Mouse (Mus musculus): ENCODE results near the gene Ptprt. TPM values are rescaled to one million over a fixed set of nuclear protein-coding genes. Genes with fewer than 3 reads are reported as not detected.
"Not testable (repeated sequence)": the region's sequence is repeated elsewhere in the genome, so short reads cannot be mapped to it uniquely, and the experiment has no call there.

The Ptprt gene
- total RNA-seq, 4 experiments from 2014 or later: 50.9 to 64.2 (median 56.6) TPM

DNA sequence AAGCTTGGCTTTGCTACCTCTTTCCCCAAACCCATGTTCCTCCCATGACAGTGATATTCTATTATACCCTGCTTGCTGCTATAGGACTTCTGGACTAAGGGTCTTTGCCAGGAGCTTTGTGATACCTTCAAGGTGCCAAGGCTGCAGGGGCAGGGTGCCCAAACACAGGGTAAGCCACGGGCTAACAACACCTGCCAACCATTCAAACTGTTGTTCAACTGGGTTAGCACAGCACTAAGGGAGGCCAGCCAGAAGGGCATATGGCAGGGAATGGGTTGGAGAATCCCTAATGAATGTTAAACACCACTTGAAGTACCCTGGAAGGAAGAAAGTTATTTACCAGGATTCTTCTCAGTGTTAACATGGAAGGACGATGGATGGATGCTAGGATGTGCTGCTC is 1108.9 kb downstream of the Ptprt start:
- DNase-seq (ENCODE audit: low spot score in 2 of 2): no peak

DNA sequence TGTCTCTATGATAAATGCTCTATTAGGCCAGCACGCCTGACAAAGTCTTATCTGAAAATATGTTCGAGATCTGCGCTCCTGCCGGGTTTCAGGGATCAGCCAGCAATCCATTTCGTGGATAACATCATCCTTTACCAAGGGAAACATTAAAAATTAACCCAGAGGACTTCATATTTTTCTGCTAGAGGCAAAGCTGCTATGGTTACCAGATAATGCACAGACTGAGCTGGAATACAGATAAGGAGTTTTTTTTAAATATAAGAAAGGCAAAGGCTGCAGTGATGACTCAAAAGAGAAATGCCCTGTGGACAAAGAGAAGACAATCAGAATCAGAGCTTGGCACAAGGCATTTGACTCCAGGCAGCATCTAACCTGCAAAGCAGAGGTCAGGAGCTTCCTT is 1111.4 kb downstream of the Ptprt start:
- no peak for DNase-seq (ENCODE audit: low spot score in 2 of 2)

DNA sequence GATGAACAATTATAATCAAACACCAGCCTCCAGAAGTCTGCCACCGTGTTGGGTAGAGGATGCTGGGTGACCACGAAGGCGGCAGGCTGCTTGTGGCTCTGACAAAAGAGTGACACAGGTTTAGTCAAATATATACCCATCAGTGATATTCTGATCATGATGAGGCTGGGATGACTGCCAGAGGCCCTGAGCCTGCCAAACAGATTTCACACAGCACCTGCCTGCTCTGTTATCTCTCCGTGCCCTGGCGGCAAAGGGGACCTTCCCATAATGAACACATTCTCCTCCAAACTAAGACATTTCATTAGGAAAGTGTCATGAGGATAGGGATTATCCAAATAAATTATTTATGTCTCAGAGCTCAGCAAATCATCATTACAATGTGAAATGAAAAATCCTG is 1113.6 kb downstream of the Ptprt start:
- DNase-seq (ENCODE audit: low spot score in 2 of 2): no peak

DNA sequence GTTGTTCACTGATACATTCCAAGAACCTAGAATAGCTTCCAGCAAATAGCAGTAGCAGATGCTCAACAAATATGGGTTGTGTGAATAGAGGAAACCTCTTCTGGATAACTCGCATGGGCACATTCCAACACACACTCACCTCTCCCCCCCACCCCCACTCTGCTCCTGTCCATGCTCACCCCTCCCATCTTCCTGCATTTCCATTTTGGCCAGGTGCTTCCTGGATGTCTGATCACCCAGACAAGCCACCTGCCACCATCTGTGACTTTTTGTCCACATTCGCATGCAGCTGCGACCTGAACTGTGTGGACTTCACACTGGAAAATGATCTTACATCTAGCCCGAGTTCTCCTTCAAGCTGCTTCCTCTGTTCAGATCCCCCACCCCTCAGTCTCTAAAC is 1115.5 kb downstream of the Ptprt start:
- DNase-seq (ENCODE audit: low spot score in 2 of 2): no peak

DNA sequence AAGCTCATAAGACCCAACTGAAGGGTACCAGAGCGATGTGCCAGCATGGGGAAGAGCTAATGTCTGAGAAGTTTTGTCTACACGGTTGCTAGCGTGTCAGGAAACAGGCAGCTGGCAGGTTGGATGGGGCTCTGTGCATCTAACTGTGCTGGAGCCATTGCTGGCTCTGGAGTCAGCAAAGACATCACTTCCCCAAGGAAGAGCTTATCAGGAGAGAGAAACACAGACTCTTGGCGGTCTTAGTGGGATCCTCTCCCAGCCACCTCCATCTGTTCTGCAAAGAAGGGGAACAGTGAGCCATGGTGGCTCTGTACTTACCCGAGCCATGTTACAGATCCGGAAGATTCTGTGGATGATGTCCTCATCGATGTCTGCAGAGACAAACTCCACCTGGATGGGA is 1126.8 kb downstream of the Ptprt start:
- DNase-seq (ENCODE audit: low spot score in 2 of 2): no peak

DNA sequence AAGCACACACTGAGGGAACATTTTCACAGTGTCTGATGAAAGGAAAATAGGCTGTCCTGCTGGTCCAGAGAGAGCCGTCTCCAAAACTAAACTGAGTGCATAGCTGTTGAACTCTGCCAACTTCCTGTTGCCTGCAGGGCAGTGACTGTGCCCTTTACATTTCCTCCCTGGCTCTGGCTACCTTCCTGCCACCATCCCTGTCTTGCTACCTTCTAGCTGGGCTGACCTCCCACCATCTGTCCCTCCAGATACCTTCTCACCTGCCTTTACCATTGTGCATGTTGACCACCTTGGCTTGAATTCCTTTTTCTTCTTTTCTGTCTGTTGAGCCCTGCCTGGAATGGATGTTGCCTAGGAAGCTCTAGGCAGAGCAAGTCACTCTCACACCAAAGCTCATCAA is 1133.8 kb downstream of the Ptprt start:
- no peak for DNase-seq (ENCODE audit: low spot score in 2 of 2)

DNA sequence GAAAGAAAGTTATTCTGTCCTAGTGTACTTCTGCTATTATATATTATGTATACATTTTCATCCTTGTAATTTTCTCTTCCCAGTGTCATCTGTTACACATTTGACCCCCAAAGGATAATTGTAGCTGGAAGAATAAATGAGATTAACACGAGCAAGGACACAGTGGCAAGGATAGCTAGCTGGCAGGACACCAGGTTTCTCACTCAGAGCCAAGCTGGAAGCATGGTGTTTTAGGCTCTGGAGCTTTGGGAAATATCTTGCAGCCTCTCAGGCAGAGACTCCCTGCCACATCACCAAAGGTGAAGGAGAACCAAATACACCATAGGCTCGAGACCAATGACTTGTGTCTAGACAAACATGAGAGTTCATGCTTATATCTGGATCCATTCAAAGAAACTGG is 1141.3 kb downstream of the Ptprt start:
- DNase-seq (ENCODE audit: low spot score in 2 of 2): no peak

DNA sequence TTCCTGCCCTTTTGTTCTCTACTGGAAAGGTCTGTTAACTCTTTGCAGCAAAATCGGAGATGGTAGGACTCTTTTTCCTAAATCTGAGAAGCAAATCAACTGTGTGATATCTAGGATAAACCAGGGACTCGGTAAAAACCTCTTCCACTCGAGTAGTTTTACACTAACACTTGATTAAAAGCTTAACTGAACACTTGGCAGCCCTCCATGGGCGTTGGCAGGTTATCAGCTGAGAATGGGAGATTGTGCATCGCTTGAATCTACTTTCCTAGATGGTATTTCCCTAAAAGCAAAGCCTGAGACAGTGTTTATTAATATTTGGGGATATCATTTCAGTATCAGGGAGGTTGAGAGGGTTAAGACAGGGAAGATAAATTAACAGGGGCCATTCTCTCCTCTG is 1144.0 kb downstream of the Ptprt start:
- peak; percentile 34 to 81 for DNase-seq (ENCODE audit: low spot score in 2 of 2)

DNA sequence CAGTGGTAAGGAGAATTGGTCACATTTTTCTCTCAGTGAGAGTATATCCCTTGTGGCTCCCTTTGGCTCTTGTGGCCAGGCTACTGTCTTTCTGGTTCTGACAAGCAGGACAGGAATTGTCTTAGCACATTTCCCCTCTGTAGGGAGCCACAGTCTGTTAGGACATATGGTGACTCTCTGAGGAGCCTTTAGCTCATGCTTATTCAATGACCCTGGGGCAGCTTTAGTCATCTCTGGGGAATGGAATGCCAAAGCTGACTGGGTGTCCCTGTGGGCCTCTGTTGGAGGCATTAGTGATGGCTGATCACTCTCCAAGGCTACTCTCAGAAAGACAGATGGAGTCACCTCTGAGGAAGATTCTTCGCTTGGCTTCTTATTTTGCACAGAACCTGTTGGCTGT is 1147.7 kb downstream of the Ptprt start:
- no peak for DNase-seq (ENCODE audit: low spot score in 2 of 2)

DNA sequence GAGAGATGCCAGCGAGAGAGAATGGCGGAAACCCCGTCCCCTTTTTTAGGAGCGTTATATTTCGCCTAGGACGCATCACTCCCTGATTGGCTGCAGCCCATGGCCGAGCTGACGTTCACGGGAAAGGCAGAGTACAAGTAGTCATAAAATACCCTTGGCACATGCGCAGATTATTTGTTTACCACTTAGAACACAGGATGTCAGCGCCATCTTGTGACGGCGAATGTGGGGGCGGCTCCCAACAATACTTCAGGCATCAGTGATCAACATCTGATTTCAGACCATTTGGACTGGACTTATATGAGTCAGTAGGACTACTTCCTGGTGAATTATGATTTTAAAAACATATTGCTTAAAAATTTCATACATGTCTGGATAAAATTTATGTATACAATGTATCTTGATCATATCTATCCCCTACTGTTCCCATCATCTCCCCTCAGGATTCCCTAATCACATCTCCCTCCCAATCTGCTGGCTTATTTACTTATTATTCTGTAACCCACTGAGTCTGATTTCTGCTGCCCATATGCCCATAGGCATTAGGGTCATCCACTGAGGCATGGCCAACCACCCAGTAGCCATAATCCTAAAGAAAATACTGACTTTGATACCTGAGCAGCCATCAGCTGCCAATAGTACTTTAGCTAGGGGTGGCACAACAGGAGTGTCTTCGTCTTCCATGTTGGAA is 1148.9 kb downstream of the Ptprt start:
- DNase-seq (ENCODE audit: low spot score in 2 of 2): not testable (repeated sequence)

DNA sequence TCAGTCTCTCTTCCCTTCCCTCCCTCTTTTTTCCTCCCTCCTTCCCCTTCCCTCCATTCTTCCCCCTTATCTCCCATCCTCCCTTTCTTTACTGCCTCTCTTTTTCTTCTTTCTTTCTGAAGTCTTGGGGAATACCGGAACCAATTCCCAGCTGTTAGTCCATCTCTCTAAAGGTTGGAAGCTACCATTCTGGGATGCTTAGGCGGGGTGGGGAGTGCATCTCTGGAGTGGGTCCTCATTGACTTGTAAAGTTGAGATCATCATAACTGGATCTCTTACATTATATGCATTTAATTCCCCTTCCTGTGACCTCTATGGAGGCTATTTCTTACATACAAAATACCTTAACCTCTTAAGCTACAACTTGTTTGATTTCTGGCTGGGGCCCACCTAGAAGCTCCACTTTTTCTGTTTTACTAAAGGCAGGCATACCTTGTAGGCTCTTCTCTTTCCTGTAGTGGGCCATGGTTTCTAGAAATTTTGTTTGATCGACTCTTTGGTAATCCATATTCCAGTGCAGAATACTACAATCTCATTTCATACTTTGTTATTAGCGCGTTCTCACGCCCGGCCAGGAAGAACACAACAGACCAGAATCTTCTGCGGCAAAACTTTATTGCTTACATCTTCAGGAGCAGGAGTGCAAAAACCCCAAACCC is 1149.7 kb downstream of the Ptprt start:
- no peak for DNase-seq (ENCODE audit: low spot score in 2 of 2)

DNA sequence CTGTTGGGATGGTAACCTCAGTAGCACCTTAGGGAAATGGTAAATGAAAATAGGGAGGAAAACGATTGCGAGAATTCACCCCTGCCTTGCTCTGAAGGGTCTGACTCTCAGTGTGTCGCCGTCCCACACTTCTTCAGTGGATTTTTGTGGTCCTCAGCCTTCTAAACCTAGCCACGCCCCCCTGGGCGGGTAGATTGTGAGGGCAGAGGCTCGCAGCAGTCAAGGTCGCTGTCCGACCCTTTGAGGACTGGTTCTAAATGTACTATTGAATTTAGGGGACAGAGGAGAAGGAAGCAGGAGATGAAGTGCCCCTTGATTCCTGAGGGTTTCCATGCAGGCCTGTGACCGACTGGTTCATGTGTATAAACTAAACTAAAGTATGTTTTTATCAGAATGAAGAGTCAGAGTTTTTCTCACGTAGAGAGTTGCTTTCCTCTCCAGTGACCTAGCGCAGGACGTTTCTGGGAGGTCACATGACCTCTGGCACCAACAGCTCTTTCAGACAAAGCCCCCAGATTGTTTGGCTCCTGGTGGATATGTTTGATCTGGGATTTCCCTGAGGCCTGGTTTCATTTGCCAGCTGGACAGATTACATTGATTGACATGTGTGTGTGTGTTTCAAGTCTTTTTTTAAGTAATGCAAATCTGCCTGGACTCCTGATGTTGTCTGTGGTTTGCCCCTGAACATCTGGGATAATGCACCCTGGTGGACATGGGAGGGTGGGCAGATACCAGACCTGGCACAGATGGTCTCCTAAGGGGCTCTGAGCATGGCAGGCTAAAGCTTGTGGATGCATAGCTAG is 1161.6 kb downstream of the Ptprt start:
- no peak for DNase-seq (ENCODE audit: low spot score in 2 of 2)

DNA sequence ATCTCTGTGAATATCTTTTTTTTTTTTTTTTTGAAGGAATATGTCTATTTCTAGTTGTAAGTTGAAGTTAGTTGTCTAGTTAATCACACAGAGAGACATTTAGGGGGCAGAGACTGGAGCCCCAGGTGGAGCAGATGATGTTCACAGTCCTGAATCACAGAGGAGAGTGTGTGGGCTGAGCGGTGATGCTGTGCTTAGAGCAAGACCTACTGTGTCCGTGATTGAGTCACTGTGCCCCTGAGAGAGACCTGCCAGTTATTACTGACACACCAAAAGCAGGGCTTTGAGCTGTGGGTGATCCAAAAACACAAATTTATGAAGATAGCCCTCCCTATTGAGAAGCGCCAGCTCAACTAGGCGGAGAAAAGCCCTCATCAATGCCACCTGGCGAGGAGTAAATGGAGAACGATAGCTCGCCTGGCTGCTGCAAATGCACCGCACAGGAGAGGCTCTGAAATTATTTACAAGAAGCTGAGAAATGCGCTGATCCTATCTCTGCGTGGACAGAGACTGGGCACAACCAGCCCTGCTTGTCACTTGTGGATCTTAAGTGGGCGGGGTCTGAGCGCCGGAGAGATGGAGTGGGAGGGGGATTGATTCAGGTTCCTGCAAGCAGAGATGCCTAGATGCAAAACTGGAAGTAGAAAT is 1162.4 kb downstream of the Ptprt start:
- no peak for DNase-seq (ENCODE audit: low spot score in 2 of 2)

DNA sequence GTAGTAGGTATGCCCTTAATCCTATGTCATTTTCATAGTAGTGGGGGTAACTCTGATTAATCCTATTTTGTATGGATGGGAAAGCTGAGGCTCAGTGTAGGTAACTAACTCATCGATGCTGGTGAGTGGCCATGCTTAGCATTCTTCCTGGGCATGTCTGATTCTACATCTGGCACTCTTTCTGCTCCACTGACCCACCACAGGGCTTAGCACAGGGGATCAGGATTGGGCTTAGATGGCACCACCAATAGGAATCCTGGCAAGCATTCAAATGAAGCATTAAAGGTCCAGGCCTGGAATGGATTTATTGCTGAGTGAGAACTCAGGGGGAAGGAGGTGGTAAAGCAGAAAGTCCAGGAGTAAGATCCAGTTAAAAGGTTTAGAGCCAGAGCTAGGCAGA is 1179.2 kb downstream of the Ptprt start:
- DNase-seq (ENCODE audit: low spot score in 2 of 2): no peak

DNA sequence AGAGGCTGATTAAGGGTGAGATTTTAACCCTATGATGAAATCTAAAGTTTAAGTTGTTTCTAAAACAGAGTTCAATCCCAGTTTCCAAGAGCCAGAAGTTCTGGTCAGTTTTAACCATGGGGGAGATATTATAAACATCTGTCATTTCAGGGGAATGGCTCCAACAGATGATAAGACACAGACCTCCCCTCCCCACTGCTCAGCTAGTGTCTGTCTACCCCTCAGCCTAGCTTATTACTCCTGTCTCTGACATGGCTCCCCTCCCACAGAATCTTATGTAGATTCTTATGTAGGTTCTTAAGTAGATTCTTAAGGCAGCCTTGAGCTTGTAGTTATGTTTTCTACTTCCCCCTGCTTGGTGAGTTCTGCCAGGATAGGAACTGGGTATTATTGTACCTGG is 1180.5 kb downstream of the Ptprt start:
- DNase-seq (ENCODE audit: low spot score in 2 of 2): no peak

All from layer of hippocampus, adult 8-10 months (tissue).